Mouse (Mus musculus): ENCODE results near the gene Morf4l2. TPM values are rescaled to one million over a fixed set of nuclear protein-coding genes. Genes with fewer than 3 reads are reported as not detected.
"Not testable (repeated sequence)": the region's sequence is repeated elsewhere in the genome, so short reads cannot be mapped to it uniquely, and the experiment has no call there.

Morf4l2 gene
- polyA plus RNA-seq, 1 experiment from 2014 or later, result 227 TPM

- H3K4me2 ChIP-seq, result no peak overlapping the region
- WGBS (ENCODE audit: insufficient replicate concordance), result 64% methylated on average over 4 of the region's 4 CpGs
- no peaks in the 10 kb centered on the region for H3K9me3 ChIP-seq (replicated peaks)
- H3K27me3 ChIP-seq, result no peaks in the 10 kb centered on the region
- DNase-seq (no peak), ATAC-seq (ENCODE audit: low read depth) (no peak)
- no peak overlapping the region for H3K9ac ChIP-seq
- H3K27ac ChIP-seq, result no peak overlapping the region
- no peak overlapping the region for H3K4me3 ChIP-seq (replicated peaks)
- H3K4me1 ChIP-seq (replicated peaks), result no peaks in the 10 kb centered on the region
- no peaks in the 10 kb centered on the region for H3K36me3 ChIP-seq
These were observed 51.2 kb downstream of the Morf4l2 start for GRCm38 (mm10) chrX:136692294-136692675.

GRCm38 (mm10) chrX:136691606-136692293, 51.7 kb downstream of the Morf4l2 start:
- not testable (repeated sequence) for H3K4me2 ChIP-seq; DNase-seq; H3K27ac ChIP-seq; H3K4me1 ChIP-seq (replicated peaks); H3K36me3 ChIP-seq; H3K9me3 ChIP-seq (replicated peaks); H3K4me3 ChIP-seq (replicated peaks); ATAC-seq (ENCODE audit: low read depth); H3K27me3 ChIP-seq; H3K9ac ChIP-seq
- 37% methylated on average over 3 of the region's 3 CpGs for WGBS (ENCODE audit: insufficient replicate concordance)

Other genes with a start within 250 kb of the Morf4l2 start
- gene Kir3dl1, start 225.7 kb downstream of the Morf4l2 start, polyA plus RNA-seq (2015; fragmentation: Nextera tagmentation; extraction: Ambion mirVana), result not detected in 2 replicates
- not detected in 2 replicates for gene Kir3dl2, start 199.6 kb downstream of the Morf4l2 start, polyA plus RNA-seq (2015; fragmentation: Nextera tagmentation; extraction: Ambion mirVana)
- gene Tceal3, start 152.8 kb downstream of the Morf4l2 start, polyA plus RNA-seq (2015; fragmentation: Nextera tagmentation; extraction: Ambion mirVana), result 0.53 and 0.74 TPM in 2 replicates
- gene Tceal1, start 35.7 kb downstream of the Morf4l2 start, polyA plus RNA-seq (2015; fragmentation: Nextera tagmentation; extraction: Ambion mirVana), result 1.1 and 1.3 TPM in 2 replicates
- not detected in 2 replicates for gene Glra4, start 36.5 kb upstream of the Morf4l2 start, polyA plus RNA-seq (2015; fragmentation: Nextera tagmentation; extraction: Ambion mirVana)
- gene Plp1, start 79.0 kb upstream of the Morf4l2 start, polyA plus RNA-seq (2015; fragmentation: Nextera tagmentation; extraction: Ambion mirVana), result 0.40 and 0.59 TPM in 2 replicates
- gene Rab9b, start 125.1 kb upstream of the Morf4l2 start, polyA plus RNA-seq (2015; fragmentation: Nextera tagmentation; extraction: Ambion mirVana), result not detected in 2 replicates
- not detected in 2 replicates for gene H2bfm, start 183.6 kb upstream of the Morf4l2 start, polyA plus RNA-seq (2015; fragmentation: Nextera tagmentation; extraction: Ambion mirVana)
- 6.3 and 10.6 TPM in 2 replicates for gene Tmsb15b2, start 231.8 kb upstream of the Morf4l2 start, polyA plus RNA-seq (2015; fragmentation: Nextera tagmentation; extraction: Ambion mirVana)
- gene Tmsb15l, start 233.2 kb upstream of the Morf4l2 start, polyA plus RNA-seq (2015; fragmentation: Nextera tagmentation; extraction: Ambion mirVana), result 0.43 TPM in 1 of 2 replicates, not detected in the other
- gene Tmsb15b1, start 233.2 kb upstream of the Morf4l2 start, polyA plus RNA-seq (2015; fragmentation: Nextera tagmentation; extraction: Ambion mirVana), result 3.7 and 4.5 TPM in 2 replicates
- 0.42 and 0.44 TPM in 2 replicates for gene Zcchc18, start 249.5 kb upstream of the Morf4l2 start, polyA plus RNA-seq (2015; fragmentation: Nextera tagmentation; extraction: Ambion mirVana)

Data from liver, embryonic 13.5 days (tissue).